Mouse (Mus musculus) heart, adult 2 months (tissue): ENCODE data around the gene Rpl14.

Source experiments
- CTCF ChIP-seq: fragments of 200-600 bp; IDR thresholded peaks from 2 replicates; pipeline ENCODE4 v1.8.1; 2022; ENCODE audit warnings: antibody characterized with exemption, mild to moderate bottlenecking, moderate library complexity
- POLR2A ChIP-seq: fragments of 200-500 bp; IDR thresholded peaks from 2 replicates; pipeline ENCODE4 v1.6.1; 2011; ENCODE audit warnings: mild to moderate bottlenecking, low read depth, low read length, control low read depth; ENCODE audit not compliant: insufficient read depth

GRCm38 (mm10) chr9:120581941-120582618 lies 10.8 kb downstream of the Rpl14 start:
- TF ChIP-seq CTCF (no peak), POLR2A (peak; percentile 18)
